8 mouse cellular contexts compared by ENCODE assay signal in the genomic region with DNA sequence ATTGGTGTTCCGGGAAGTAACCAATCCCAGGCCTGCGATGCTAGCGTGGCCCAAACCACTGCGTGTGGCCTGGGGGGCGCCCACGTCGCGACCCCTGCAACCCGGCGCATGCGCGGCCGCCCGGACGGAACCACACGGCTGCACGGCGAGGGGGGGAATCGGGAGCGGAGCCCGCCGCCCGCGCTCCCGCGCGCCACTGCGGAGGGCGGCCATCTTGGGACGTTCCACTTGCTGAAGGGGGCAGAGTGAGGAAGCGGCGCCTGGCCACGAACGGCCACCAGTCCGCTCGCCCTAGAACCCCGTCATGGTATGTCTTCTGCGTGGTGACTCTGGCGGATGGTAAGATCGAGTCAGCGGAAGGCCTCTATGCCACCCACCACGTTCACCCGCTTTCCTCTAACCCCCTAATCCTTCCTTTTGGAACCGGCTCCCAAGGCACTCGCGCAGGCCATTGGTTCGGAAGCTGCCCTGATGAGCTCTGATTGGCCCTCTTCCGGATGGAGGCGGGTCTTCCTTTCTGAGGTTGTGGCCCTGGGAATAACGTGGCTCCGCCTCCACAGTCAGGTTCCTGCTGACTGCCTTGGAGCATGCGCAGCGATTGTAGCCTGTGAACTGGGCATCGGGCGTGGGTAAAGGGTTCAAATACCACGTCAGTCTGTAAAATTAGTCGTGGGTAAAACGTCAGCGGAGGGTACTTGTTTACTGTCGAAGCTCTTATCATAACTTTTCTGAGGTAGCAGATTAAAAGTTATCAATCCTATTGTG. TPM values are rescaled to one million over a fixed set of nuclear protein-coding genes. Genes with fewer than 3 reads are reported as not detected.
DNase-seq lines count a peak whose midpoint lies in the region; ATAC-seq and TF ChIP-seq lines count a peak whose summit lies in the region.
"Not testable (repeated sequence)": the region's sequence is repeated elsewhere in the genome, so short reads cannot be mapped to it uniquely, and the experiment has no call there.

Gene Wdr45, plus strand, starts transcription at position 199 of the 765 bp plus-strand sequence.

- not testable (repeated sequence) for H3K36me3 ChIP-seq in erythroblast, embryonic 14.5 days (ENCODE audit: control insufficient read depth); heart, embryonic 11.5 days (ENCODE audit: control insufficient read depth, insufficient read depth, low read length); kidney, embryonic 16.5 days (ENCODE audit: insufficient read depth, low read length); liver, adult 2 months (ENCODE audit: control insufficient read depth, insufficient read depth, low read length); myocyte (ENCODE audit: control insufficient read depth, insufficient read depth); splenic B cell, adult 2 months (ENCODE audit: control insufficient read depth, insufficient read depth, low read length, poor library complexity, severe bottlenecking)

- not testable (repeated sequence) for H3K4me1 ChIP-seq in erythroblast, embryonic 14.5 days (ENCODE audit: control insufficient read depth); heart, embryonic 11.5 days (ENCODE audit: control insufficient read depth, insufficient read depth, low read length); kidney, embryonic 16.5 days (ENCODE audit: insufficient read depth, low read length); liver, adult 2 months (ENCODE audit: control insufficient read depth, insufficient read depth, low read length)

- not testable (repeated sequence) for H3K27me3 ChIP-seq in erythroblast, embryonic 14.5 days (ENCODE audit: control insufficient read depth); heart, embryonic 11.5 days (ENCODE audit: control insufficient read depth, insufficient read depth, low read length); kidney, embryonic 16.5 days (ENCODE audit: insufficient read depth, low read length); liver, adult 2 months (ENCODE audit: control insufficient read depth, insufficient read depth, low read length); myocyte (ENCODE audit: control insufficient read depth, insufficient read depth, insufficient read length); splenic B cell, adult 2 months (ENCODE audit: control insufficient read depth, insufficient read depth, low read length, poor library complexity, severe bottlenecking)

- not testable (repeated sequence) for TF ChIP-seq POLR2A in brain, embryonic 14.5 days (IDR thresholded peaks at IDR 0.05; ENCODE audit: borderline replicate concordance, extremely low read depth, insufficient read depth, insufficient read length, poor library complexity, severe bottlenecking); liver, adult 2 months (IDR thresholded peaks at IDR 0.05; ENCODE audit: extremely low read depth, insufficient read depth, low read length)
- peak; percentile 15 for TF ChIP-seq POLR2A in myocyte (IDR thresholded peaks at IDR 0.05; ENCODE audit: insufficient read length, low read depth)

- peak; percentile 95 for ATAC-seq in heart, embryonic 11.5 days (replicated peaks; ENCODE audit: insufficient number of reproducible peaks, low FRiP score, low TSS enrichment)
- ATAC-seq in kidney, embryonic 16.5 days (ENCODE audit: low FRiP score, low TSS enrichment) = peak; percentile 97

- peak within 1 kb of the TSS; percentile 68 for H3K4me3 ChIP-seq in erythroblast, embryonic 14.5 days (replicated peaks)
- peak within 1 kb of the TSS; percentile 37 for H3K4me3 ChIP-seq in heart, embryonic 11.5 days (ENCODE audit: low read depth, low read length)
- H3K4me3 ChIP-seq in kidney, embryonic 16.5 days (ENCODE audit: low read length) = peak within 1 kb of the TSS; percentile 30
- H3K4me3 ChIP-seq in liver, adult 2 months (ENCODE audit: insufficient read depth, low read depth, low read length) = peak within 1 kb of the TSS; percentile 53
- H3K4me3 ChIP-seq in myocyte = peak within 1 kb of the TSS; percentile 22

- H3K9me3 ChIP-seq in erythroblast, embryonic 14.5 days (ENCODE audit: control insufficient read depth, low read length); heart, embryonic 11.5 days (replicated peaks; ENCODE audit: control insufficient read depth, low read length); kidney, embryonic 16.5 days (ENCODE audit: low read length): not testable (repeated sequence)

- not testable (repeated sequence) for H3ac ChIP-seq in myocyte (ENCODE audit: control insufficient read depth, insufficient read length)

- not testable (repeated sequence) for TF ChIP-seq CTCF in brain, embryonic 14.5 days (IDR thresholded peaks at IDR 0.05; ENCODE audit: borderline replicate concordance, extremely low read depth, insufficient read depth, insufficient read length); liver, adult 2 months (IDR thresholded peaks at IDR 0.05; ENCODE audit: low read depth, low read length)

- not testable (repeated sequence) for H3K79me2 ChIP-seq in liver, adult 2 months (ENCODE audit: control insufficient read depth, insufficient read depth, low read length); myocyte (ENCODE audit: control insufficient read depth, insufficient read depth)

- not testable (repeated sequence) for H3K27ac ChIP-seq in heart, embryonic 11.5 days (ENCODE audit: low read depth, low read length); kidney, embryonic 16.5 days (ENCODE audit: low read length)
- H3K27ac ChIP-seq in liver, adult 2 months (replicated peaks; ENCODE audit: insufficient read depth, low read depth, low read length) = peak within 1 kb of the TSS; percentile 82

- peak; percentile 84 to 88 for DNase-seq in B cell, adult 2 months
- peak; percentile 98 for DNase-seq in brain, embryonic 14.5 days (ENCODE audit: low read depth)
- peak; percentile 89 for DNase-seq in liver, adult 2 months (ENCODE audit: extremely low read depth, low read depth, low spot score)
- peak; percentile 96 for DNase-seq in splenic B cell, adult 2 months (ENCODE audit: low read depth, low spot score)

- 16% methylated on average over 35 of the region's 60 CpGs for WGBS in heart, embryonic 11.5 days (ENCODE audit: insufficient replicate concordance)
- WGBS in kidney, embryonic 16.5 days = 26% methylated on average over 40 of the region's 60 CpGs
- under 1% methylated on average over 24 of the region's 60 CpGs for WGBS in liver, adult 2 months

- peak within 1 kb of the TSS; percentile 61 for H3K4me2 ChIP-seq in heart, embryonic 11.5 days
- H3K4me2 ChIP-seq in kidney, embryonic 16.5 days (replicated peaks; ENCODE audit: low read depth, low read length) = peak within 1 kb of the TSS; percentile 42
- H3K4me2 ChIP-seq in myocyte (ENCODE audit: low read depth) = peak within 1 kb of the TSS; percentile 74

- H3K9ac ChIP-seq in heart, embryonic 11.5 days (ENCODE audit: low read depth, low read length) = 0 out of 2 replicates have a peak within 1 kb of the TSS, but pooled peaks have one; percentile 46
- peak within 1 kb of the TSS; percentile 58; the same call in 1 of the 2 replicates for H3K9ac ChIP-seq in kidney, embryonic 16.5 days (replicated peaks; ENCODE audit: low read length)
- peak within 1 kb of the TSS; percentile 83 for H3K9ac ChIP-seq in liver, adult 2 months (ENCODE audit: low read depth, low read length)

RNA-seq across cellular contexts. Expression of gene Wdr45, which starts in this region (rescaled TPM):
- polyA plus RNA-seq in brain, embryonic 14.5 days (2012; rRNA removed) = 42.1 and 47.1 TPM in 2 replicates
- polyA plus RNA-seq in erythroblast, embryonic 14.5 days (2012) = 4.2 and 5.1 TPM in 2 replicates
- 16.0 and 16.2 TPM in 2 replicates for polyA plus RNA-seq in heart, embryonic 11.5 days (2014; fragmentation: Nextera tagmentation; extraction: Ambion mirVana)
- 45.7 and 48.8 TPM in 2 replicates for polyA plus RNA-seq in kidney, embryonic 16.5 days (2015; fragmentation: Nextera tagmentation; extraction: Ambion mirVana)
- total RNA-seq in liver, adult 2 months (2014; rRNA removed) = 33.4 and 37.1 TPM in 2 replicates
- 39.9 and 48.3 TPM in 2 replicates for polyA plus RNA-seq in liver, adult 2 months (2012; rRNA removed)
- 38.9 TPM for polyA plus RNA-seq in myocyte (2012; fragmentation: generic; extraction: Trizol)
